Mouse (Mus musculus) heart, postnatal 36 days (tissue): Measurements from ENCODE around the gene Mapk8ip1. TPM values are rescaled to one million over a fixed set of nuclear protein-coding genes. Genes with fewer than 3 reads are reported as not detected.
"Not testable (repeated sequence)": the region's sequence is repeated elsewhere in the genome, so short reads cannot be mapped to it uniquely, and the experiment has no call there.

Experiments used
- DNase-seq, 2 experiments: peaks; one replicate each; pipeline ENCODE4 v3.0.0; 2021 to 2022
- intact Hi-C: fragments of 180-260 bp; cut with DNase I; formaldehyde crosslinking; loops from one replicate; pipeline ENCODE4 v1.15.1; 2025
- total RNA-seq, 2 experiments: library from RNA; stranded (reverse); gene quantifications; 2 replicates each; pipeline ENCODE4 v1.2.3; 2021

Gene Mapk8ip1
- total RNA-seq, 2 experiments from 2014 or later, result 4.6 to 4.8 TPM

- intact Hi-C loops, result no loop called here
- DNase-seq, result peak; percentile 68 to 70
Measured at GRCm38 (mm10) chr2:92427882-92428281, 26.8 kb upstream of the Mapk8ip1 start.

- peak; percentile 50 for DNase-seq
Measured at GRCm38 (mm10) chr2:92426426-92426825, 25.4 kb upstream of the Mapk8ip1 start.

GRCm38 (mm10) chr2:92425366-92425765 lies 24.3 kb upstream of the Mapk8ip1 start:
- intact Hi-C loops, result no loop called here
- DNase-seq, result no peak

More at GRCm38 (mm10) chr2:92426426-92426825, 25.4 kb upstream of the Mapk8ip1 start:
- intact Hi-C loops, result no loop called here

- intact Hi-C loops, result no loop called here
- DNase-seq, result peak; percentile 50 to 70
Measured at GRCm38 (mm10) chr2:92424462-92425308, 23.6 kb upstream of the Mapk8ip1 start.

- DNase-seq, result peak; percentile 96 to 97
- intact Hi-C loops, result no loop called here
Measured at GRCm38 (mm10) chr2:92423702-92424461, 22.8 kb upstream of the Mapk8ip1 start.

GRCm38 (mm10) chr2:92423156-92423555 lies 22.1 kb upstream of the Mapk8ip1 start:
- DNase-seq, result no peak
- intact Hi-C loops, result no loop called here

- DNase-seq, result no peak
- intact Hi-C loops, result no loop called here
Measured at GRCm38 (mm10) chr2:92422388-92423135, 21.5 kb upstream of the Mapk8ip1 start.

- DNase-seq, result no peak
- intact Hi-C loops, result loop anchor here (2.0 kb wide), 1 partner anchor 13 kb away; the partner anchor contains the start of gene Cry2
Measured at GRCm38 (mm10) chr2:92421723-92422387, 20.8 kb upstream of the Mapk8ip1 start.

GRCm38 (mm10) chr2:92411705-92412104 lies 10.6 kb upstream of the Mapk8ip1 start:
- no peak for DNase-seq
- intact Hi-C loops, result no loop called here

GRCm38 (mm10) chr2:92408309-92409045 lies 7.4 kb upstream of the Mapk8ip1 start:
- intact Hi-C loops, result no loop called here
- no peak for DNase-seq

GRCm38 (mm10) chr2:92405687-92406086 lies 4.6 kb upstream of the Mapk8ip1 start:
- intact Hi-C loops, result no loop called here
- DNase-seq, result no peak

- intact Hi-C loops, result no loop called here
- DNase-seq, result no peak
Measured at GRCm38 (mm10) chr2:92404737-92405136, 3.7 kb upstream of the Mapk8ip1 start.

- DNase-seq, result no peak
- intact Hi-C loops, result no loop called here
Measured at GRCm38 (mm10) chr2:92403776-92404319, 2.8 kb upstream of the Mapk8ip1 start.

- intact Hi-C loops, result no loop called here
- DNase-seq, result no peak
Measured at GRCm38 (mm10) chr2:92402591-92403326, 1.7 kb upstream of the Mapk8ip1 start.

GRCm38 (mm10) chr2:92400682-92401081 lies 381 bp downstream of the Mapk8ip1 start:
- intact Hi-C loops, result no loop called here
- DNase-seq, result no peak

GRCm38 (mm10) chr2:92399877-92400276 lies 1.2 kb downstream of the Mapk8ip1 start:
- DNase-seq, intact Hi-C loops: not testable (repeated sequence)

- intact Hi-C loops, result no loop called here
- no peak for DNase-seq
Measured at GRCm38 (mm10) chr2:92397436-92397835, 3.6 kb downstream of the Mapk8ip1 start.

GRCm38 (mm10) chr2:92395535-92395934 lies 5.5 kb downstream of the Mapk8ip1 start:
- DNase-seq, result no peak
- intact Hi-C loops, result no loop called here
